Mouse (Mus musculus) MEL (cell line): ENCODE results near the gene Rab37. TPM values are rescaled to one million over a fixed set of nuclear protein-coding genes. Genes with fewer than 3 reads are reported as not detected.

ENCODE experiments used
- DNase-seq: peaks from one replicate; pipeline ENCODE4 v3.0.0; 2011; ENCODE audit warnings: low read depth, low spot score
- H3K27ac ChIP-seq: 2 replicates; pipeline ENCODE4 v1.5.1; 2012; ENCODE audit warnings: low read depth, mild to moderate bottlenecking, control low read depth, low read length, moderate library complexity; ENCODE audit not compliant: control insufficient read depth
- H3K27me3 ChIP-seq, 2 experiments: fragments of 150-350 bp in 1 of 2; sonication (generic) in 1 of 2; 2 replicates each; pipeline ENCODE4 v1.6.1; 2012; ENCODE audit warnings: low read length in 2 of 2, mild to moderate bottlenecking in 2 of 2, improper control_type of control experiment in 1 of 2, moderate library complexity in 1 of 2; ENCODE audit not compliant: insufficient read depth in 2 of 2, control insufficient read depth in 1 of 2
- H3K36me3 ChIP-seq, 2 experiments: 2 replicates each; pipeline ENCODE4 v1.6.1; 2012 to 2014; ENCODE audit warnings: low read length in 2 of 2, improper control_type of control experiment in 1 of 2, inconsistent platforms in 1 of 2, mild to moderate bottlenecking in 1 of 2; ENCODE audit not compliant: insufficient read depth in 2 of 2, control insufficient read depth in 1 of 2
- H3K4me1 ChIP-seq, 2 experiments: fragments of 150-350 bp in 1 of 2; sonication (generic) in 1 of 2; 2 replicates each; pipeline ENCODE4 v1.6.1; 2012; ENCODE audit warnings: low read length in 2 of 2, improper control_type of control experiment in 1 of 2, mild to moderate bottlenecking in 1 of 2; ENCODE audit not compliant: insufficient read depth in 2 of 2, control insufficient read depth in 1 of 2
- H3K4me3 ChIP-seq, 2 experiments: fragments of 150-350 bp in 1 of 2; sonication (generic) in 1 of 2; 2 replicates each; pipeline ENCODE4 v1.5.1; 2012; ENCODE audit warnings: low read depth in 2 of 2, low read length in 2 of 2, mild to moderate bottlenecking in 2 of 2, moderate library complexity in 2 of 2, control low read depth in 1 of 2, improper control_type of control experiment in 1 of 2; ENCODE audit not compliant: control insufficient read depth in 1 of 2, insufficient read depth in 1 of 2
- H3K79me2 ChIP-seq: 2 replicates; pipeline ENCODE4 v1.6.1; 2012; ENCODE audit warnings: mild to moderate bottlenecking, low read length, moderate library complexity; ENCODE audit not compliant: control insufficient read depth, poor library complexity, insufficient read depth
- H3K9ac ChIP-seq: 2 replicates; pipeline ENCODE4 v1.6.1; 2012; ENCODE audit warnings: low read depth, mild to moderate bottlenecking, control low read depth, low read length, moderate library complexity; ENCODE audit not compliant: control insufficient read depth, poor library complexity, severe bottlenecking
- H3K9me3 ChIP-seq: fragments of 150-350 bp; sonication (generic); replicated peaks from 2 replicates; pipeline ENCODE4 v1.6.1; 2012; ENCODE audit warnings: mild to moderate bottlenecking, low read length, improper control_type of control experiment, moderate library complexity; ENCODE audit not compliant: insufficient read depth
- CHD1 ChIP-seq: IDR thresholded peaks from 2 replicates; pipeline ENCODE4 v1.6.1; 2012; ENCODE audit warnings: low read depth, mild to moderate bottlenecking, inconsistent platforms, low read length, improper control_type of control experiment
- CHD2 ChIP-seq: IDR thresholded peaks from 2 replicates; pipeline ENCODE4 v1.6.1; 2011; ENCODE audit warnings: low read length, improper control_type of control experiment
- E2F4 ChIP-seq: IDR thresholded peaks from 2 replicates; pipeline ENCODE4 v1.6.1; 2011; ENCODE audit warnings: low read depth, low read length, improper control_type of control experiment, borderline replicate concordance
- GABPA ChIP-seq: IDR thresholded peaks from 2 replicates; pipeline ENCODE4 v1.6.1; 2012; ENCODE audit warnings: low read depth, mild to moderate bottlenecking, inconsistent platforms, low read length, improper control_type of control experiment, moderate library complexity
- GATA1 ChIP-seq: IDR thresholded peaks from 2 replicates; pipeline ENCODE4 v1.6.1; 2011; ENCODE audit warnings: low read depth, low read length, improper control_type of control experiment
- HCFC1 ChIP-seq: IDR thresholded peaks from 2 replicates; pipeline ENCODE4 v1.6.1; 2012; ENCODE audit warnings: low read depth, mild to moderate bottlenecking, inconsistent platforms, low read length, improper control_type of control experiment, moderate library complexity
- JUND ChIP-seq: IDR thresholded peaks from 2 replicates; pipeline ENCODE4 v1.6.1; 2011; ENCODE audit warnings: low read depth, mild to moderate bottlenecking, improper control_type of control experiment, low read length
- KAT2A ChIP-seq: conservative IDR thresholded peaks from 2 replicates; pipeline ENCODE4 v1.6.1; 2012; ENCODE audit warnings: low read depth, low read length, improper control_type of control experiment, inconsistent platforms
- MEF2A ChIP-seq: IDR thresholded peaks from 2 replicates; pipeline ENCODE4 v1.6.1; 2014; ENCODE audit warnings: low read depth, mild to moderate bottlenecking, inconsistent platforms, low read length, improper control_type of control experiment; ENCODE audit not compliant: poor library complexity, insufficient replicate concordance, severe bottlenecking; ENCODE audit errors: extremely low read depth
- MXI1 ChIP-seq: IDR thresholded peaks from 2 replicates; pipeline ENCODE4 v1.6.1; 2011; ENCODE audit warnings: mild to moderate bottlenecking, low read depth, low read length, improper control_type of control experiment
- NELFE ChIP-seq: IDR thresholded peaks from 2 replicates; pipeline ENCODE4 v1.6.1; 2011; ENCODE audit warnings: low read depth, low read length, improper control_type of control experiment
- NRF1 ChIP-seq: IDR thresholded peaks from 2 replicates; pipeline ENCODE4 v1.6.1; 2014; ENCODE audit warnings: low read depth, mild to moderate bottlenecking, inconsistent platforms, low read length, improper control_type of control experiment, moderate library complexity; ENCODE audit not compliant: poor library complexity, insufficient read depth, severe bottlenecking
- POLR2AphosphoS5 ChIP-seq: IDR thresholded peaks from 2 replicates; pipeline ENCODE4 v1.6.1; 2012; ENCODE audit warnings: low read depth, borderline replicate concordance, mild to moderate bottlenecking, inconsistent platforms, low read length, moderate library complexity, mixed read lengths
- RAD21 ChIP-seq: IDR thresholded peaks from 2 replicates; pipeline ENCODE4 v1.6.1; 2011; ENCODE audit warnings: mild to moderate bottlenecking, low read depth, low read length, improper control_type of control experiment
- SIN3A ChIP-seq: IDR thresholded peaks from 2 replicates; pipeline ENCODE4 v1.6.1; 2012; ENCODE audit warnings: low read length, improper control_type of control experiment, inconsistent platforms
- TBP ChIP-seq: IDR thresholded peaks from 2 replicates; pipeline ENCODE4 v1.8.0; 2011; ENCODE audit warnings: low read depth, low read length, improper control_type of control experiment
- UBTF ChIP-seq: IDR thresholded peaks from 2 replicates; pipeline ENCODE4 v1.6.1; 2012; ENCODE audit warnings: low read depth, mild to moderate bottlenecking, inconsistent platforms, low read length, improper control_type of control experiment, moderate library complexity, borderline replicate concordance; ENCODE audit not compliant: insufficient read depth
- ZC3H11A ChIP-seq: IDR thresholded peaks from 2 replicates; pipeline ENCODE4 v1.6.1; 2012; ENCODE audit warnings: low read depth, mild to moderate bottlenecking, inconsistent platforms, low read length, improper control_type of control experiment
- ZKSCAN1 ChIP-seq: IDR thresholded peaks from 2 replicates; pipeline ENCODE4 v1.6.1; 2012; ENCODE audit warnings: low read depth, mild to moderate bottlenecking, inconsistent platforms, low read length, improper control_type of control experiment, moderate library complexity
- ZNF384 ChIP-seq: IDR thresholded peaks from 2 replicates; pipeline ENCODE4 v1.6.1; 2012; ENCODE audit warnings: low read depth, mild to moderate bottlenecking, inconsistent platforms, low read length, improper control_type of control experiment
- polyA plus RNA-seq, 2 experiments: library from polyadenylated mRNA; stranded (reverse) in 1 of 2; unstranded in 1 of 2; fragments of >175 nt in 1 of 2; fragments of >200 nt in 1 of 2; gene quantifications; 2 replicates each; pipeline versions ENCODE4 v1.2.1 to v1.2.4; 2012; ENCODE audit warnings: low replicate concordance in 2 of 2, low read depth in 1 of 2; ENCODE audit not compliant: insufficient read length in 2 of 2, insufficient read depth in 1 of 2, missing spikeins in 1 of 2
- total RNA-seq: library from RNA; depleted of rRNA; stranded (reverse); fragments of 300-350 nt; gene quantifications from 2 replicates; pipeline ENCODE4 v1.2.3, GENCODE M21; 2012

The Rab37 gene
- total and polyA plus RNA-seq, 3 experiments = 14.6 to 20.6 TPM; not detected in 1

- no peaks in the 10 kb centered on the region for H3K9me3 ChIP-seq
- no peak for DNase-seq
- H3K4me1 ChIP-seq = peaks cover 0 to 10% of the 10 kb centered on the region in 2 experiments; a peak in 2 of 4 replicates
- TF ChIP-seq GABPA (no peak), POLR2AphosphoS5 (no peak), KAT2A (no peak), CHD2 (no peak), ZKSCAN1 (no peak), NRF1 (no peak), UBTF (no peak), HCFC1 (no peak), SIN3A (no peak), MXI1 (no peak)
- no peak overlapping the region for H3K27ac ChIP-seq
- peaks cover 0 to 6% of the 10 kb centered on the region in 2 experiments; a peak in 1 of 4 replicates for H3K36me3 ChIP-seq
- no peaks in the 10 kb centered on the region for H3K27me3 ChIP-seq
- H3K79me2 ChIP-seq = no peaks in the 10 kb centered on the region
- no peak overlapping the region for H3K4me3 ChIP-seq
- H3K9ac ChIP-seq = no peak overlapping the region
Observed at GRCm38 (mm10) chr11:115071631-115072294, 19.5 kb upstream of the Rab37 start.

GRCm38 (mm10) chr11:115073002-115073401 lies 18.2 kb upstream of the Rab37 start:
- no peaks in the 10 kb centered on the region for H3K27me3 ChIP-seq
- peaks cover 0 to 6% of the 10 kb centered on the region in 2 experiments; a peak in 1 of 4 replicates for H3K36me3 ChIP-seq
- H3K79me2 ChIP-seq = no peaks in the 10 kb centered on the region
- TF ChIP-seq GATA1 (no peak), RAD21 (no peak), JUND (no peak), TBP (no peak), KAT2A (no peak), ZNF384 (no peak), MEF2A (no peak), ZC3H11A (no peak), SIN3A (no peak), E2F4 (no peak), NELFE (no peak), CHD1 (no peak)
- no peak overlapping the region for H3K4me3 ChIP-seq
- H3K4me1 ChIP-seq = peaks cover 0 to 10% of the 10 kb centered on the region in 2 experiments; a peak in 2 of 4 replicates
- no peak for DNase-seq
- no peaks in the 10 kb centered on the region for H3K9me3 ChIP-seq
- H3K9ac ChIP-seq = no peak overlapping the region
- H3K27ac ChIP-seq = no peak overlapping the region
